Mouse (Mus musculus): Measurements from ENCODE around the gene Mgam. TPM values are rescaled to one million over a fixed set of nuclear protein-coding genes. Genes with fewer than 3 reads are reported as not detected.

Mgam gene
- 2.4 TPM for polyA plus RNA-seq (2014; fragmentation: Illumina TruSeq; extraction: RNeasy Lipid Tissue Mini Kit (QIAGEN cat#74804); ENCODE audit: low read depth, low replicate concordance)

GRCm38 (mm10) chr6:40628406-40629000 is at the start of gene Mgam:
Gene Mgam (plus strand): TSS chr6:40628831.

GRCm38 (mm10) chr6:40585645-40586044 is 43.0 kb upstream of the Mgam start, which contains the start of gene Clec5a:
Gene Clec5a (minus strand): TSS chr6:40585821.

GRCm38 (mm10) chr6:40613260-40613852 is 15.3 kb upstream of the Mgam start, which contains the start of gene Tas2r138:
Gene Tas2r138 (minus strand): TSS chr6:40613310.

Other genes starting within 250 kb of the Mgam start
- 11.1 TPM for gene E330009J07Rik, start 192.7 kb upstream of the Mgam start, polyA plus RNA-seq (2014; fragmentation: Illumina TruSeq; extraction: RNeasy Lipid Tissue Mini Kit (QIAGEN cat#74804); ENCODE audit: low read depth, low replicate concordance)
- gene Wee2, start 189.7 kb upstream of the Mgam start, polyA plus RNA-seq (2014; fragmentation: Illumina TruSeq; extraction: RNeasy Lipid Tissue Mini Kit (QIAGEN cat#74804); ENCODE audit: low read depth, low replicate concordance), result 2.7 TPM
- 61.6 TPM for gene Ssbp1, start 157.5 kb upstream of the Mgam start, polyA plus RNA-seq (2014; fragmentation: Illumina TruSeq; extraction: RNeasy Lipid Tissue Mini Kit (QIAGEN cat#74804); ENCODE audit: low read depth, low replicate concordance)
- gene Tas2r137, start 137.6 kb upstream of the Mgam start, polyA plus RNA-seq (2014; fragmentation: Illumina TruSeq; extraction: RNeasy Lipid Tissue Mini Kit (QIAGEN cat#74804); ENCODE audit: low read depth, low replicate concordance), result not detected
- gene Tas2r108, start 135.3 kb upstream of the Mgam start, polyA plus RNA-seq (2014; fragmentation: Illumina TruSeq; extraction: RNeasy Lipid Tissue Mini Kit (QIAGEN cat#74804); ENCODE audit: low read depth, low replicate concordance), result not detected
- 3.7 TPM for gene Prss37, start 109.3 kb upstream of the Mgam start, polyA plus RNA-seq (2014; fragmentation: Illumina TruSeq; extraction: RNeasy Lipid Tissue Mini Kit (QIAGEN cat#74804); ENCODE audit: low read depth, low replicate concordance)
- not detected for gene Olfr461, start 73.8 kb upstream of the Mgam start, polyA plus RNA-seq (2014; fragmentation: Illumina TruSeq; extraction: RNeasy Lipid Tissue Mini Kit (QIAGEN cat#74804); ENCODE audit: low read depth, low replicate concordance)
- gene Olfr460, start 59.3 kb upstream of the Mgam start, polyA plus RNA-seq (2014; fragmentation: Illumina TruSeq; extraction: RNeasy Lipid Tissue Mini Kit (QIAGEN cat#74804); ENCODE audit: low read depth, low replicate concordance), result not detected
- 1.6 TPM for gene Clec5a, start 43.0 kb upstream of the Mgam start, polyA plus RNA-seq (2014; fragmentation: Illumina TruSeq; extraction: RNeasy Lipid Tissue Mini Kit (QIAGEN cat#74804); ENCODE audit: low read depth, low replicate concordance)
- not detected for gene Tas2r138, start 15.5 kb upstream of the Mgam start, polyA plus RNA-seq (2014; fragmentation: Illumina TruSeq; extraction: RNeasy Lipid Tissue Mini Kit (QIAGEN cat#74804); ENCODE audit: low read depth, low replicate concordance)

Measured in adipose tissue, adult 10 weeks (tissue).